Mouse (Mus musculus): ENCODE results near the gene P2ry2. TPM values are rescaled to one million over a fixed set of nuclear protein-coding genes. Genes with fewer than 3 reads are reported as not detected.
A peak's percentile ranks its signal among the peaks of the same experiment; 100 is the strongest.

Gene P2ry2
- polyA plus RNA-seq, 1 experiment from 2014 or later = 1.2 TPM

- Histone ChIP-seq H3K27me3 (replicated peaks) (no peaks in the 10 kb centered on the region), H3K9ac (no peak overlapping the region)
- WGBS = 79% methylated on average over 24 of the region's 24 CpGs
Measured at GRCm38 (mm10) chr7:100998578-100998960, 14.1 kb downstream of the P2ry2 start.

GRCm38 (mm10) chr7:100997951-100998577, 14.6 kb downstream of the P2ry2 start:
- no peaks in the 10 kb centered on the region for H3K9me3 ChIP-seq (replicated peaks)
- no peak overlapping the region for H3K9ac ChIP-seq
- no peaks in the 10 kb centered on the region for H3K36me3 ChIP-seq
- no peak overlapping the region for H3K4me3 ChIP-seq
- no peak for ATAC-seq (ENCODE audit: insufficient number of reproducible peaks, low FRiP score)
- H3K27ac ChIP-seq (ENCODE audit: poor library complexity, severe bottlenecking) = no peak overlapping the region
- peaks cover 10% of the 10 kb centered on the region; the same call in 1 of the 2 replicates for H3K4me1 ChIP-seq (replicated peaks)
- H3K27me3 ChIP-seq (replicated peaks) = no peaks in the 10 kb centered on the region
- WGBS = 77% methylated on average over 31 of the region's 31 CpGs
- no peak overlapping the region for H3K4me2 ChIP-seq

More at GRCm38 (mm10) chr7:100998578-100998960, 14.1 kb downstream of the P2ry2 start:
- H3K4me2 ChIP-seq = no peak overlapping the region
- H3K4me1 ChIP-seq (replicated peaks) = peaks cover 6% of the 10 kb centered on the region; the same call in 1 of the 2 replicates
- ATAC-seq (ENCODE audit: insufficient number of reproducible peaks, low FRiP score) = no peak
- H3K9me3 ChIP-seq (replicated peaks) = no peaks in the 10 kb centered on the region
- no peaks in the 10 kb centered on the region for H3K36me3 ChIP-seq
- H3K27ac ChIP-seq (ENCODE audit: poor library complexity, severe bottlenecking) = no peak overlapping the region
- no peak overlapping the region for H3K4me3 ChIP-seq

GRCm38 (mm10) chr7:100997215-100997614, 15.5 kb downstream of the P2ry2 start:
- no peak overlapping the region for H3K9ac ChIP-seq

GRCm38 (mm10) chr7:100995951-100996350, 16.7 kb downstream of the P2ry2 start:
- Histone ChIP-seq H3K9me3 (replicated peaks) (no peaks in the 10 kb centered on the region), H3K27ac (ENCODE audit: poor library complexity, severe bottlenecking) (no peak overlapping the region), H3K4me2 (no peak overlapping the region), H3K36me3 (no peaks in the 10 kb centered on the region), H3K4me3 (no peak overlapping the region), H3K9ac (no peak overlapping the region), H3K27me3 (replicated peaks) (no peaks in the 10 kb centered on the region), H3K4me1 (replicated peaks) (peaks cover 9% of the 10 kb centered on the region)
- no peak for ATAC-seq (ENCODE audit: insufficient number of reproducible peaks, low FRiP score)
- 70% methylated on average over 3 of the region's 3 CpGs for WGBS

More at GRCm38 (mm10) chr7:100997215-100997614, 15.5 kb downstream of the P2ry2 start:
- H3K27me3 ChIP-seq (replicated peaks) = no peaks in the 10 kb centered on the region
- no peak overlapping the region for H3K4me2 ChIP-seq
- no peak for ATAC-seq (ENCODE audit: insufficient number of reproducible peaks, low FRiP score)
- H3K4me1 ChIP-seq (replicated peaks) = peaks cover 9% of the 10 kb centered on the region; the same call in 1 of the 2 replicates
- no peaks in the 10 kb centered on the region for H3K9me3 ChIP-seq (replicated peaks)
- H3K36me3 ChIP-seq = no peaks in the 10 kb centered on the region
- H3K27ac ChIP-seq (ENCODE audit: poor library complexity, severe bottlenecking) = no peak overlapping the region
- H3K4me3 ChIP-seq = no peak overlapping the region
- 69% methylated on average over 1 of the region's 1 CpGs for WGBS

- no peaks in the 10 kb centered on the region for H3K9me3 ChIP-seq (replicated peaks)
- WGBS = 68% methylated on average over 7 of the region's 7 CpGs
- H3K4me2 ChIP-seq = no peak overlapping the region
- ATAC-seq (ENCODE audit: insufficient number of reproducible peaks, low FRiP score) = no peak
- no peak overlapping the region for H3K27ac ChIP-seq (ENCODE audit: poor library complexity, severe bottlenecking)
- no peaks in the 10 kb centered on the region for H3K27me3 ChIP-seq (replicated peaks)
- no peak overlapping the region for H3K4me3 ChIP-seq
- H3K36me3 ChIP-seq = no peaks in the 10 kb centered on the region
- no peak overlapping the region for H3K9ac ChIP-seq
- peaks cover 15% of the 10 kb centered on the region for H3K4me1 ChIP-seq (replicated peaks)
Measured at GRCm38 (mm10) chr7:100995260-100995864, 17.3 kb downstream of the P2ry2 start.

GRCm38 (mm10) chr7:100993166-100993565, 19.5 kb downstream of the P2ry2 start:
- no peaks in the 10 kb centered on the region for H3K36me3 ChIP-seq
- H3K27ac ChIP-seq (ENCODE audit: poor library complexity, severe bottlenecking) = peak overlapping the region; percentile 32; the same call in 1 of the 2 replicates
- no peak for ATAC-seq (ENCODE audit: insufficient number of reproducible peaks, low FRiP score)
- H3K4me3 ChIP-seq = no peak overlapping the region
- no peak overlapping the region for H3K9ac ChIP-seq
- 61% methylated on average over 4 of the region's 4 CpGs for WGBS
- H3K27me3 ChIP-seq (replicated peaks) = no peaks in the 10 kb centered on the region
- H3K4me1 ChIP-seq (replicated peaks) = peaks cover 23% of the 10 kb centered on the region
- H3K9me3 ChIP-seq (replicated peaks) = no peaks in the 10 kb centered on the region
- H3K4me2 ChIP-seq = no peak overlapping the region

- ATAC-seq (ENCODE audit: insufficient number of reproducible peaks, low FRiP score) = no peak
- Histone ChIP-seq H3K36me3 (no peaks in the 10 kb centered on the region), H3K27me3 (replicated peaks) (0 out of 2 replicates have a peak, but pooled peaks cover 3% of the 10 kb centered on the region), H3K4me3 (no peak overlapping the region), H3K9me3 (replicated peaks) (no peaks in the 10 kb centered on the region), H3K4me2 (no peak overlapping the region), H3K27ac (ENCODE audit: poor library complexity, severe bottlenecking) (no peak overlapping the region), H3K4me1 (replicated peaks) (peaks cover 29% of the 10 kb centered on the region), H3K9ac (no peak overlapping the region)
- 85% methylated on average over 3 of the region's 3 CpGs for WGBS
Measured at GRCm38 (mm10) chr7:100991972-100992371, 20.7 kb downstream of the P2ry2 start.

GRCm38 (mm10) chr7:100990636-100991311, 21.9 kb downstream of the P2ry2 start:
- peak overlapping the region; percentile 15 for H3K27ac ChIP-seq (ENCODE audit: poor library complexity, severe bottlenecking)
- no peaks in the 10 kb centered on the region for H3K9me3 ChIP-seq (replicated peaks)
- H3K4me1 ChIP-seq (replicated peaks) = peaks cover 29% of the 10 kb centered on the region
- no peak overlapping the region for H3K4me2 ChIP-seq
- no peak overlapping the region for H3K4me3 ChIP-seq
- no peaks in the 10 kb centered on the region for H3K36me3 ChIP-seq
- WGBS = 46% methylated on average over 9 of the region's 9 CpGs
- 0 out of 2 replicates have a peak, but pooled peaks have one; percentile 36 for ATAC-seq (ENCODE audit: insufficient number of reproducible peaks, low FRiP score)
- H3K9ac ChIP-seq = no peak overlapping the region
- H3K27me3 ChIP-seq (replicated peaks) = 0 out of 2 replicates have a peak, but pooled peaks cover 3% of the 10 kb centered on the region

- no peak overlapping the region for H3K4me3 ChIP-seq
- no peaks in the 10 kb centered on the region for H3K36me3 ChIP-seq
- H3K9ac ChIP-seq = no peak overlapping the region
- H3K4me1 ChIP-seq (replicated peaks) = peaks cover 33% of the 10 kb centered on the region
- peak overlapping the region; percentile 20; the same call in 1 of the 2 replicates for H3K4me2 ChIP-seq
- H3K27me3 ChIP-seq (replicated peaks) = 0 out of 2 replicates have a peak, but pooled peaks cover 3% of the 10 kb centered on the region
- no peak overlapping the region for H3K27ac ChIP-seq (ENCODE audit: poor library complexity, severe bottlenecking)
- H3K9me3 ChIP-seq (replicated peaks) = no peaks in the 10 kb centered on the region
- WGBS = 7% methylated on average over 9 of the region's 9 CpGs
- ATAC-seq (ENCODE audit: insufficient number of reproducible peaks, low FRiP score) = peak; percentile 77
Measured at GRCm38 (mm10) chr7:100988092-100988491, 24.6 kb downstream of the P2ry2 start.

GRCm38 (mm10) chr7:100984452-100985395, 27.9 kb downstream of the P2ry2 start:
- Histone ChIP-seq H3K9ac (no peak overlapping the region), H3K36me3 (no peaks in the 10 kb centered on the region), H3K4me3 (no peak overlapping the region), H3K4me2 (peak overlapping the region; percentile 17; the same call in 1 of the 2 replicates), H3K27me3 (replicated peaks) (0 out of 2 replicates have a peak, but pooled peaks cover 3% of the 10 kb centered on the region), H3K27ac (ENCODE audit: poor library complexity, severe bottlenecking) (no peak overlapping the region), H3K9me3 (replicated peaks) (no peaks in the 10 kb centered on the region), H3K4me1 (replicated peaks) (peaks cover 21% of the 10 kb centered on the region)
- 40% methylated on average over 21 of the region's 21 CpGs for WGBS
- ATAC-seq (ENCODE audit: insufficient number of reproducible peaks, low FRiP score) = peak; percentile 65
